Comparison of ENCODE assay signal across 9 mouse cellular contexts in genomic region chr17:86812029-86812428, GRCm38 (mm10). TPM values are rescaled to one million over a fixed set of nuclear protein-coding genes. Genes with fewer than 3 reads are reported as not detected.
DNase-seq lines count a peak whose midpoint lies in the region; ATAC-seq and TF ChIP-seq lines count a peak whose summit lies in the region.
"Had no signal": no experiment of that assay in that cellular context is flagged by ENCODE, and none has a peak within 500 bp of the region (broad histone marks: within the 10 kb centered on the region; RNA-seq: fewer than 3 reads in every experiment).

No protein-coding gene starts in this region.

- no peaks in the 10 kb centered on the region for H3K9me3 ChIP-seq in embryonic facial prominence, embryonic 10.5 days
- no peaks in the 10 kb centered on the region for H3K9me3 ChIP-seq in midbrain, postnatal 0 days (ENCODE audit: low read length)
- H3K9me3 ChIP-seq: liver, embryonic 13.5 days had no signal

- DNase-seq in heart, adult 2 months: peak in 1 of 2 experiments; percentile 47
- no peak for DNase-seq in heart, postnatal 25 days (ENCODE audit: low spot score)
- DNase-seq in urinary bladder, postnatal 36 days (ENCODE audit: low spot score in 2 of 2): peak; percentile 12 to 21
- DNase-seq in urinary bladder, postnatal 10 days (ENCODE audit: low spot score): no peak
- peak; percentile 16 for DNase-seq in embryonic facial prominence, embryonic 10.5 days (ENCODE audit: low spot score)
- peak; percentile 79 for DNase-seq in midbrain, postnatal 0 days (ENCODE audit: low spot score)
- no peak for DNase-seq in ovary, postnatal 36 days (ENCODE audit: low spot score)
- no peak for DNase-seq in gastrocnemius, postnatal 10 days
- DNase-seq: liver, embryonic 13.5 days had no signal

- no peak overlapping the region for H3K9ac ChIP-seq in heart, adult 2 months (ENCODE audit: low read depth, low read length)
- no peak overlapping the region for H3K9ac ChIP-seq in midbrain, postnatal 0 days (replicated peaks; ENCODE audit: low read length, poor library complexity, severe bottlenecking)
- H3K9ac ChIP-seq: liver, embryonic 13.5 days had no signal

- no peak overlapping the region for H3K4me2 ChIP-seq in midbrain, postnatal 0 days (ENCODE audit: low read depth, low read length, poor library complexity, severe bottlenecking)
- H3K4me2 ChIP-seq: liver, embryonic 13.5 days had no signal

- H3K4me3 ChIP-seq in heart, adult 2 months: no peak overlapping the region
- H3K4me3 ChIP-seq in embryonic facial prominence, embryonic 10.5 days: no peak overlapping the region
- no peak overlapping the region for H3K4me3 ChIP-seq in midbrain, postnatal 0 days (ENCODE audit: low read depth, low read length)
- H3K4me3 ChIP-seq: liver, embryonic 13.5 days had no signal

- 0 out of 2 replicates have a peak, but pooled peaks have one; percentile 25 for TF ChIP-seq POLR2A in heart, adult 2 months (IDR thresholded peaks at IDR 0.05; ENCODE audit: insufficient read depth, low read depth, low read length)

- H3K27ac ChIP-seq in heart, adult 2 months: peak overlapping the region; percentile 27; the same call in 1 of the 2 replicates
- no peak overlapping the region for H3K27ac ChIP-seq in embryonic facial prominence, embryonic 10.5 days (replicated peaks)
- H3K27ac ChIP-seq in midbrain, postnatal 0 days (ENCODE audit: low read depth, low read length): no peak overlapping the region
- H3K27ac ChIP-seq: liver, embryonic 13.5 days had no signal

- H3K79me2 ChIP-seq in heart, adult 2 months (replicated peaks; ENCODE audit: control insufficient read depth, insufficient read depth, low read length): no peaks in the 10 kb centered on the region

- TF ChIP-seq CTCF in heart, adult 2 months (IDR thresholded peaks at IDR 0.05): peak; percentile 84
- TF ChIP-seq CTCF in midbrain, postnatal 0 days (IDR thresholded peaks at IDR 0.05): peak; percentile 87

- ATAC-seq in midbrain, postnatal 0 days (ENCODE audit: low FRiP score): no peak

- intact Hi-C loops in heart, adult 2 months (cut with DNase I): loop anchor here (2.0 kb wide), 1 partner anchor 275 kb away; no protein-coding TSS in a partner anchor
- intact Hi-C loops in heart, postnatal 25 days (cut with DNase I): loop anchor here (2.0 kb wide), 1 partner anchor 315 kb away; no protein-coding TSS in a partner anchor

- no peaks in the 10 kb centered on the region for H3K27me3 ChIP-seq in heart, adult 2 months (ENCODE audit: control insufficient read depth, insufficient read depth, low read length)
- H3K27me3 ChIP-seq in embryonic facial prominence, embryonic 10.5 days (replicated peaks; ENCODE audit: low read depth, poor library complexity, severe bottlenecking): no peaks in the 10 kb centered on the region; the same call in 1 of the 2 replicates
- H3K27me3 ChIP-seq in midbrain, postnatal 0 days (ENCODE audit: insufficient read depth, low read length): no peaks in the 10 kb centered on the region

- WGBS in heart, adult 2 months: 5% methylated on average over 4 of the region's 4 CpGs
- 2% methylated on average over 4 of the region's 4 CpGs for WGBS in embryonic facial prominence, embryonic 10.5 days
- 3% methylated on average over 4 of the region's 4 CpGs for WGBS in midbrain, postnatal 0 days

- peaks cover 5% of the 10 kb centered on the region for H3K4me1 ChIP-seq in heart, adult 2 months (ENCODE audit: control insufficient read depth, insufficient read depth, low read length)
- H3K4me1 ChIP-seq in embryonic facial prominence, embryonic 10.5 days: peaks cover 11% of the 10 kb centered on the region; the same call in 1 of the 2 replicates
- H3K4me1 ChIP-seq in midbrain, postnatal 0 days (ENCODE audit: insufficient read depth, low read length): no peaks in the 10 kb centered on the region

- peaks cover 13% of the 10 kb centered on the region for H3K36me3 ChIP-seq in heart, adult 2 months (ENCODE audit: control insufficient read depth, insufficient read depth, low read length)
- H3K36me3 ChIP-seq in embryonic facial prominence, embryonic 10.5 days (replicated peaks): no peaks in the 10 kb centered on the region
- H3K36me3 ChIP-seq in midbrain, postnatal 0 days (ENCODE audit: insufficient read depth, low read length): no peaks in the 10 kb centered on the region
- H3K36me3 ChIP-seq: liver, embryonic 13.5 days had no signal

- peak; percentile 65; the same call in 1 of the 2 replicates for TF ChIP-seq EP300 in heart, adult 2 months (IDR thresholded peaks at IDR 0.05; ENCODE audit: insufficient read depth, low read depth, low read length)

RNA-seq across cellular contexts. Expression of gene Epas1, which starts 58.5 kb away (rescaled TPM):
- 100 to 1,000 TPM; 244 to 277 TPM for total RNA-seq in heart, adult 2 months (2021)
- 115 and 119 TPM in 2 replicates for polyA plus RNA-seq in heart, adult 2 months (2012; rRNA removed)
- 100 to 1,000 TPM; 235 to 266 TPM for total RNA-seq in heart, postnatal 25 days (2021)
- 2.8 and 2.9 TPM in 2 replicates for polyA plus RNA-seq in embryonic facial prominence, embryonic 10.5 days (2016; fragmentation: Nextera tagmentation; extraction: Ambion mirVana)
- total RNA-seq in midbrain, postnatal 0 days (2014; rRNA removed): 17.5 and 21.5 TPM in 2 replicates
- 6.0 and 6.3 TPM in 2 replicates for polyA plus RNA-seq in midbrain, postnatal 0 days (2015; fragmentation: Nextera tagmentation; extraction: Ambion mirVana)
- 10 to 100 TPM; 76.9 to 88.9 TPM for total RNA-seq in gastrocnemius, postnatal 10 days (2021)

Comparison
In these comparisons a context has a peak if more than half of its experiments do, and no peak if none do; other contexts are left out.
1. DNase-seq: peak in urinary bladder, postnatal 36 days (2 of 2), embryonic facial prominence, embryonic 10.5 days (single experiment) and midbrain, postnatal 0 days (single experiment); none in heart, postnatal 25 days (single experiment), urinary bladder, postnatal 10 days (single experiment), ovary, postnatal 36 days (single experiment) and gastrocnemius, postnatal 10 days (single experiment).